8 mouse cellular contexts compared by ENCODE assay signal in the genomic region with DNA sequence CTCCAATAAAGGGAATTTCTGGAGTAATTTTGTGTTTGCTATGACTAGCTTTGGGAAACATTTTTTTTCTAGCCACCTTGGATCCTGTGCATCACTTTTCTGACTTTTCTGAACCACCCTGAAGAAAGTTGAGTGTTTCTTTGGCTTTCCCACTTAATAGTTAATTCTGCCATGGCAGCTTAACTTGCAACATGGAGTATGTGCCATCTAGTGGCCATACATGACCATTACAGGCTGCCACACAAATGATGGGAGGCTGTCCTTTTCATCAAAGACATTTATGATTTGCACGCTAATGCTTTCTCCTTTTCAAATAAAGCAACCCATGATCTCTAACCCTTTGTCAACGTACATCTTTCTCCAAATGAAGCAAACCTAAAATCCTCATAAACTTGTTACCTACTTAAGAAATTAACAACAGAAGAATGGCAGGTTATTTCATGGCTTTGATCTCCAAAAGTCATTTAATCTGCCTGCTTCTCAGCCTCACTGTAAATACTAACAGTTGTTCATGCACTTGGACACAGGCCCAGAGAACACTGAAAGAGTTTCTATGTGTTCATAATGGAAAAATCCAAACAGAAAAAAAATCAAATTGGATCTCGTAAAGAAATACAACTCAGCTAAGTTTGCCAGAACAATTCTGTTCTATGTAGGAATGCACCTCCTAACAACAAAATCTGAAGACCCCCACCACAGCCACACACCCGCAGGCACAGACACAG.
DNase-seq lines count a peak whose midpoint lies in the region; ATAC-seq and TF ChIP-seq lines count a peak whose summit lies in the region.

No protein-coding gene starts in this region.

- no peak overlapping the region for H3K27ac ChIP-seq in forebrain, embryonic 10.5 days
- no peak overlapping the region for H3K27ac ChIP-seq in forebrain, embryonic 13.5 days
- H3K27ac ChIP-seq in liver, postnatal 0 days (ENCODE audit: low read depth), result no peak overlapping the region
- no peak overlapping the region for H3K27ac ChIP-seq in thymus, adult 2 months (ENCODE audit: control insufficient read depth, insufficient read depth, low read length)

- TF ChIP-seq CTCF in liver, postnatal 0 days (IDR thresholded peaks at IDR 0.05; ENCODE audit: low read depth), result peak; percentile 94
- TF ChIP-seq CTCF in thymus, adult 2 months (IDR thresholded peaks at IDR 0.05; ENCODE audit: borderline replicate concordance, control insufficient read depth, extremely low read depth, insufficient read depth, low read length, poor library complexity), result no peak

- H3K4me3 ChIP-seq in forebrain, embryonic 10.5 days, result no peak overlapping the region
- H3K4me3 ChIP-seq in forebrain, embryonic 13.5 days, result no peak overlapping the region
- no peak overlapping the region for H3K4me3 ChIP-seq in liver, postnatal 0 days (ENCODE audit: low read depth, low read length)
- H3K4me3 ChIP-seq in thymus, adult 2 months (ENCODE audit: control insufficient read depth, insufficient read depth, low read length), result no peak overlapping the region

- 49% methylated on average over 4 of the region's 4 CpGs for WGBS in forebrain, embryonic 10.5 days
- 43% methylated on average over 4 of the region's 4 CpGs for WGBS in forebrain, embryonic 13.5 days
- 41% methylated on average over 4 of the region's 4 CpGs for WGBS in liver, postnatal 0 days (ENCODE audit: insufficient replicate concordance)
- 53% methylated on average over 4 of the region's 4 CpGs for WGBS in thymus, adult 2 months

- peaks cover 43% of the 10 kb centered on the region for H3K27me3 ChIP-seq in forebrain, embryonic 10.5 days (ENCODE audit: poor library complexity, severe bottlenecking)
- peaks cover 3% of the 10 kb centered on the region; the same call in 1 of the 2 replicates for H3K27me3 ChIP-seq in forebrain, embryonic 13.5 days
- H3K27me3 ChIP-seq in liver, postnatal 0 days (ENCODE audit: insufficient read depth, low read length), result no peaks in the 10 kb centered on the region
- no peaks in the 10 kb centered on the region for H3K27me3 ChIP-seq in thymus, adult 2 months (ENCODE audit: control insufficient read depth, insufficient read depth, low read length)

- H3K4me2 ChIP-seq in forebrain, embryonic 13.5 days, result no peak overlapping the region
- H3K4me2 ChIP-seq in liver, postnatal 0 days (ENCODE audit: low read depth, low read length), result no peak overlapping the region

- H3K36me3 ChIP-seq in forebrain, embryonic 10.5 days (replicated peaks), result no peaks in the 10 kb centered on the region
- no peaks in the 10 kb centered on the region for H3K36me3 ChIP-seq in forebrain, embryonic 13.5 days (ENCODE audit: poor library complexity, severe bottlenecking)
- no peaks in the 10 kb centered on the region; the same call in 1 of the 2 replicates for H3K36me3 ChIP-seq in liver, postnatal 0 days (replicated peaks; ENCODE audit: insufficient read depth, low read length)
- H3K36me3 ChIP-seq in thymus, adult 2 months (ENCODE audit: control insufficient read depth, insufficient read depth, low read length), result no peaks in the 10 kb centered on the region

- ATAC-seq in forebrain, embryonic 13.5 days, result no peak
- no peak for ATAC-seq in liver, postnatal 0 days

- no peak overlapping the region for H3K9ac ChIP-seq in forebrain, embryonic 13.5 days
- no peak overlapping the region for H3K9ac ChIP-seq in liver, postnatal 0 days (replicated peaks)

- TF ChIP-seq POLR2A in thymus, adult 2 months (IDR thresholded peaks at IDR 0.05; ENCODE audit: control insufficient read depth, extremely low read depth, insufficient read depth, low read length, poor library complexity), result no peak

- DNase-seq in forebrain, embryonic 10.5 days (ENCODE audit: extremely low spot score, low spot score), result peak; percentile 55
- peak; percentile 58 for DNase-seq in ovary, postnatal 14 days (ENCODE audit: low spot score)
- DNase-seq in ovary, adult 18-20 months (ENCODE audit: low spot score), result no peak
- peak; percentile 54 to 79 for DNase-seq in cerebellum, postnatal 25 days
- peak; percentile 72 for DNase-seq in heart, postnatal 4 days
- DNase-seq in liver, postnatal 0 days, result peak; percentile 49
- peak; percentile 65 for DNase-seq in thymus, adult 2 months

- no peak for TF ChIP-seq EP300 in liver, postnatal 0 days (IDR thresholded peaks at IDR 0.05; ENCODE audit: low read depth)

- no peaks in the 10 kb centered on the region for H3K9me3 ChIP-seq in forebrain, embryonic 10.5 days
- no peaks in the 10 kb centered on the region for H3K9me3 ChIP-seq in forebrain, embryonic 13.5 days (replicated peaks)
- H3K9me3 ChIP-seq in liver, postnatal 0 days (ENCODE audit: low read length), result no peaks in the 10 kb centered on the region

- peaks cover 43% of the 10 kb centered on the region for H3K4me1 ChIP-seq in forebrain, embryonic 10.5 days
- H3K4me1 ChIP-seq in forebrain, embryonic 13.5 days, result peaks cover 36% of the 10 kb centered on the region
- no peaks in the 10 kb centered on the region for H3K4me1 ChIP-seq in liver, postnatal 0 days (ENCODE audit: insufficient read depth)
- H3K4me1 ChIP-seq in thymus, adult 2 months (replicated peaks; ENCODE audit: control insufficient read depth, insufficient read depth, low read length), result no peaks in the 10 kb centered on the region
